Mouse (Mus musculus) layer of hippocampus, postnatal 25 days (tissue): ENCODE data around the gene Scn1b. TPM values are rescaled to one million over a fixed set of nuclear protein-coding genes. Genes with fewer than 3 reads are reported as not detected.

Experiments used
- total RNA-seq, 2 experiments: library from RNA; stranded (reverse); gene quantifications; 2 replicates each; pipeline ENCODE4 v1.2.3; 2021

The Scn1b gene
- total RNA-seq, 2 experiments from 2014 or later = 548 to 608 TPM

Other genes starting within 250 kb of the Scn1b start
- not detected for gene Cd22, start 246.7 kb downstream of the Scn1b start, total RNA-seq
- gene Mag, start 212.1 kb downstream of the Scn1b start, total RNA-seq = 100 to 1,000 TPM; 319 to 342 TPM
- gene Hamp2, start 202.3 kb downstream of the Scn1b start, total RNA-seq = not detected
- not detected for gene Hamp, start 183.0 kb downstream of the Scn1b start, total RNA-seq
- 100 to 1,000 TPM; 124 to 126 TPM for gene Usf2, start 170.2 kb downstream of the Scn1b start, total RNA-seq
- gene Lsr, start 153.5 kb downstream of the Scn1b start, total RNA-seq = 1 to 10 TPM; 6.3 to 8.4 TPM
- gene Fam187b, start 153.2 kb downstream of the Scn1b start, total RNA-seq = under 1 TPM; 0.22 to 0.45 TPM
- gene Fxyd5, start 84.5 kb downstream of the Scn1b start, total RNA-seq = 10 to 100 TPM; 20.2 to 22.7 TPM
- 100 to 1,000 TPM; 151 to 157 TPM for gene Fxyd7, start 75.5 kb downstream of the Scn1b start, total RNA-seq
- gene Fxyd1, start 69.8 kb downstream of the Scn1b start, total RNA-seq = 100 to 1,000 TPM; 103 to 113 TPM
- 10 to 100 TPM; 31.9 to 36.1 TPM for gene Lgi4, start 67.7 kb downstream of the Scn1b start, total RNA-seq
- gene Fxyd3, start 50.3 kb downstream of the Scn1b start, total RNA-seq = not detected
- 1 to 10 TPM; 2.3 to 4.2 TPM for gene Hpn, start 11.7 kb downstream of the Scn1b start, total RNA-seq
- 100 to 1,000 TPM; 108 to 126 TPM for gene Gramd1a, start 28.9 kb upstream of the Scn1b start, total RNA-seq
- not detected for gene Scgb2b2, start 163.5 kb upstream of the Scn1b start, total RNA-seq
- gene Scgb1b2, start 164.8 kb upstream of the Scn1b start, total RNA-seq = not detected
- gene Scgb2b3, start 235.1 kb upstream of the Scn1b start, total RNA-seq = not detected
- gene Scgb1b3, start 248.6 kb upstream of the Scn1b start, total RNA-seq = not detected